Mouse (Mus musculus) right cerebral cortex, adult 2 months (tissue): ENCODE measurements around the gene Pacsin1.
A peak's percentile ranks its signal among the peaks of the same experiment; 100 is the strongest.

Experiments used
- DNase-seq, 2 experiments: peaks; one replicate each; pipeline ENCODE4 v3.0.0; 2021 to 2022; ENCODE audit warnings: low spot score in 2 of 2

Pacsin1 gene

GRCm38 (mm10) chr17:27677756-27678155, 22.4 kb downstream of the Pacsin1 start:
- DNase-seq: no peak

GRCm38 (mm10) chr17:27678924-27679813, 23.9 kb downstream of the Pacsin1 start:
- DNase-seq: no peak

GRCm38 (mm10) chr17:27684886-27685549, 29.7 kb downstream of the Pacsin1 start:
- peak; percentile 82 to 87 for DNase-seq

- DNase-seq: no peak
Observed at GRCm38 (mm10) chr17:27685550-27685913, 30.2 kb downstream of the Pacsin1 start.

GRCm38 (mm10) chr17:27686395-27686794, 31.1 kb downstream of the Pacsin1 start:
- DNase-seq: no peak

GRCm38 (mm10) chr17:27690993-27691693, 35.8 kb downstream of the Pacsin1 start:
- no peak for DNase-seq

- no peak for DNase-seq
Observed at GRCm38 (mm10) chr17:27699641-27700244, 44.4 kb downstream of the Pacsin1 start.

- DNase-seq: no peak
Observed at GRCm38 (mm10) chr17:27700812-27701211, 45.5 kb downstream of the Pacsin1 start.

- DNase-seq: no peak
Observed at GRCm38 (mm10) chr17:27701856-27702255, 46.5 kb downstream of the Pacsin1 start.

GRCm38 (mm10) chr17:27702518-27702917, 47.2 kb downstream of the Pacsin1 start:
- no peak for DNase-seq

GRCm38 (mm10) chr17:27703961-27704621, 48.8 kb downstream of the Pacsin1 start:
- no peak for DNase-seq

GRCm38 (mm10) chr17:27705661-27706060, 50.4 kb downstream of the Pacsin1 start:
- no peak for DNase-seq

GRCm38 (mm10) chr17:27707954-27708661, 52.8 kb downstream of the Pacsin1 start:
- no peak for DNase-seq

GRCm38 (mm10) chr17:27709650-27710049, 54.3 kb downstream of the Pacsin1 start:
- no peak for DNase-seq

- no peak for DNase-seq
Observed at GRCm38 (mm10) chr17:27712832-27713231, 57.5 kb downstream of the Pacsin1 start.

- DNase-seq: no peak
Observed at GRCm38 (mm10) chr17:27716804-27717203, 61.5 kb downstream of the Pacsin1 start.

- no peak for DNase-seq
Observed at GRCm38 (mm10) chr17:27718250-27718649, 62.9 kb downstream of the Pacsin1 start.

GRCm38 (mm10) chr17:27719663-27720062, 64.4 kb downstream of the Pacsin1 start:
- no peak for DNase-seq

- DNase-seq: no peak
Observed at GRCm38 (mm10) chr17:27720326-27720725, 65.0 kb downstream of the Pacsin1 start.

- no peak for DNase-seq
Observed at GRCm38 (mm10) chr17:27721125-27721664, 65.9 kb downstream of the Pacsin1 start.
